Mouse (Mus musculus) heart, embryonic 10.5 days (tissue): ENCODE results near the gene Gm45623. TPM values are rescaled to one million over a fixed set of nuclear protein-coding genes. Genes with fewer than 3 reads are reported as not detected.
A peak's percentile ranks its signal among the peaks of the same experiment; 100 is the strongest.

Source experiments
- DNase-seq: peaks from one replicate; pipeline ENCODE4 v3.0.0-alpha.2; 2017; ENCODE audit warnings: low spot score
- H3K27ac ChIP-seq: fragments of 300-500 bp; sonication (generic); 2 replicates; pipeline ENCODE4 v1.5.1; 2016; ENCODE audit warnings: mild to moderate bottlenecking
- H3K27me3 ChIP-seq: fragments of 300-500 bp; sonication (generic); 2 replicates; pipeline ENCODE4 v1.6.1; 2016; ENCODE audit warnings: mild to moderate bottlenecking; ENCODE audit not compliant: poor library complexity, insufficient read depth, severe bottlenecking
- H3K36me3 ChIP-seq: fragments of 300-500 bp; sonication (generic); 2 replicates; pipeline ENCODE4 v1.6.1; 2016; ENCODE audit warnings: mild to moderate bottlenecking, moderate library complexity
- H3K4me1 ChIP-seq: fragments of 300-500 bp; sonication (generic); 2 replicates; pipeline ENCODE4 v1.6.1; 2016; ENCODE audit warnings: mild to moderate bottlenecking
- H3K4me3 ChIP-seq: fragments of 300-500 bp; sonication (generic); 2 replicates; pipeline ENCODE4 v1.5.1; 2016; ENCODE audit warnings: mild to moderate bottlenecking, moderate library complexity
- H3K9me3 ChIP-seq: fragments of 300-500 bp; sonication (generic); 2 replicates; pipeline ENCODE4 v1.6.1; 2016; ENCODE audit warnings: mild to moderate bottlenecking, moderate library complexity
- WGBS: fragments of 180-500 bp; shearing (Covaris S2); methylation state at CpG from one replicate; pipeline ENCODE4 v1.1.7; 2016; 5-methylcytosine and 5-hydroxymethylcytosine counted together
- polyA plus RNA-seq: library from polyadenylated mRNA; unstranded; fragments of >200 nt; fragmentation: Nextera tagmentation; extraction: Ambion mirVana; gene quantifications from 2 replicates; pipeline ENCODE4 v1.2.1, GENCODE M21; 2016

The Gm45623 gene
- polyA plus RNA-seq, 1 experiment from 2014 or later, result 0.49 TPM

DNA sequence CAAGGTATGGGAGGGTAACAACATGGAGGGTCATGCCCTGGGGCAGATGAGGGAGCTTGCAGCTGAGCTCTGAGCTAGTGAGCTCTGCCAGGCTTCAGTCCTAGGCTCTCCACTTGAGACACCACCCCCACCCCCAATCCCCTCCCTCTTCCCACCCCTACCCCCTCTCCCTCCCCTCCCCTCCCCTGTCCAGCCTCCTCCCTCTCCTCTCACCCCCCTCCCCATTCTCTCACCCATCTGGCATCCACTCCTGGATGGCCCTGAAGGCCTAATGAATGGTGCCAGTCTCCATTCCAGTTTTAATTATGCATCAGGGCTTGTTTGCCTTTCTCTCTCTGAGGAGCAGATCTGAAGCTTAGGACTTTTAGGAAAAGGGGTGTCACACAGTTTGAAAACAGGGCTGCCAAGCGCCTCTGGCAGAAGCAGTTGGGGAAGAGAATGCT is 16.5 kb upstream of the Gm45623 start:
- no peak overlapping the region for H3K4me3 ChIP-seq
- H3K9me3 ChIP-seq, result no peaks in the 10 kb centered on the region
- peaks cover 53% of the 10 kb centered on the region for H3K4me1 ChIP-seq
- peaks cover 6% of the 10 kb centered on the region for H3K27me3 ChIP-seq
- H3K27ac ChIP-seq, result no peak overlapping the region; the same call in 1 of the 2 replicates
- H3K36me3 ChIP-seq, result no peaks in the 10 kb centered on the region
- WGBS, result 20% methylated on average over 1 of the region's 1 CpGs
- no peak for DNase-seq

DNA sequence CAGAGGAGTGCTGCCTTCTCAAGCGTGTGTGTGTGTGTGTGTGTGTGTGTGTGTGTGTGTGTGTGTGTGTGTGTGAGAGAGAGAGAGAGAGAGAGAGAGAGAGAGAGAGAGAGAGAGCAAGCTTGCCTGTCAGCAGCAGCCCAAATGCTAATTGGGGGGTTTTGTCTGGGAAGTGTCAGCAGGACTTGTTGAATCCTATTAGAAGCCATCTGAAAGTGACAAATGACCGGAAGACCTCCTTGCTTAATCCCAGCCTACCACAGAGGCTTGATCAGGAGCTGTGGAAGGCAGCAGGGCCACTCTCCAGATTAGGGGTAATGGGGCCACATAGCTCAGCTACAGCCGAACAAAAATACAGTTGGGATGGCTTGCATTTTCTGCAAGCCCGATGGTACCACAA is 15.8 kb upstream of the Gm45623 start:
- H3K4me3 ChIP-seq, result no peak overlapping the region
- H3K36me3 ChIP-seq, result no peaks in the 10 kb centered on the region
- H3K4me1 ChIP-seq, result peaks cover 58% of the 10 kb centered on the region
- H3K27ac ChIP-seq, result no peak overlapping the region
- H3K27me3 ChIP-seq, result peaks cover 6% of the 10 kb centered on the region
- 18% methylated on average over 4 of the region's 4 CpGs for WGBS
- no peaks in the 10 kb centered on the region for H3K9me3 ChIP-seq
- no peak for DNase-seq

DNA sequence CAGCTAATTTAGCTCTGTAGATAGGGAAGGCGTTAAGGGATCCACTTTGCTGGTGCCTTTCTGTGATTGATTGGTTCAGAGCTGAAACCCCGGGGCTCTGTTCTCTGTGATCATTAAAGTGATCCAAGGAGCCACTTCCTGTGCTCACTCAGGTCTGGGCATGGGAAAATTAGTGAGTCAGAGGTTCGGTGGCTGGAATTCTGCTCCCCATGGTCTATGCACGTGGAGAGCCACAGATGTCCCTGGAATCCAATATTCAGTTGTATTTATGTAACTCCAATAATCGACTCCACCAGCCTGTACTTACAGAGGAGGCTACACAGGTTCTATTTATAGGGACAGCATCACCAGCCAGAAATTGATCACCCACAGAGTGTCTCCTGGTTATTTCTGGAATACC is 12.6 kb upstream of the Gm45623 start:
- WGBS, result 25% methylated on average over 5 of the region's 5 CpGs
- Histone ChIP-seq H3K4me3 (no peak overlapping the region), H3K4me1 (peaks cover 50% of the 10 kb centered on the region), H3K36me3 (no peaks in the 10 kb centered on the region), H3K27me3 (peaks cover 34% of the 10 kb centered on the region), H3K9me3 (no peaks in the 10 kb centered on the region), H3K27ac (peak overlapping the region; percentile 79)
- DNase-seq, result no peak

DNA sequence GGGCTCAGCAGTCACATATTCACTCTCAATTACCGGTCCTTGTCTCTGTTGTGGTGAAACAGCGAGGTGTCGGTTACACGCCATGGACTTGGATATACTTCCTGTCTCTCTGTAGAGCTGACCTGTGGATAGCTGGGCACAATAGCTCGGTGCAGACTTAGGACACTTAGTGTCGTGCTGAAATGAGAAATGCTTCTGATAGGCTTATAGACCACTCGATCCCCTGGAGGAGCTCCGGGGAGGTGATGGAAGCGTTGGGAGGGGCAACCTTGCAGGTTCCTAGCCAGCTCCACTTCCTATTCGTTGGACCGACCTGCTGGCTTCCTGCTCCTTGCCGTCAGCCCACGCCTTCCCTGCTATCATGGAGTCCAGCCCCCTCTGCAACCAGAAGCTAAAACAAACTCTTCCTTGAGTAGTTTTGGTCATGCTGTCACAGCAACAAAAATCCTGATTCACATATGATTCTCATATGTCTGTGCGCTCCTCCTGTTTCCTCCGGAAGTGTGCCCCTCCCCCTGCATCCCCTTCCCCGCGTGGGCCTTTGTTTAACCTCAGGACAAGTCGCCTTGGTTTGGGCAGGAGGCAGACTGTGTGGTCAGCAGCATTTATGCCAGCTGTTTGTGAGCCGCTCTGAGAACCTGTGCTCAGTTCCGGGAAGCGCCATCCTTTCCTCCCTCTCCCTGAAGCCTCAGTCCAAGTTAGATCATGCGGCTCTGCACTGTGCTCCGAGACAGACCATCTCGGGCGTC is 11.8 kb upstream of the Gm45623 start:
- H3K4me1 ChIP-seq, result peaks cover 47% of the 10 kb centered on the region
- H3K27me3 ChIP-seq, result peaks cover 41% of the 10 kb centered on the region
- no peaks in the 10 kb centered on the region for H3K9me3 ChIP-seq
- peak overlapping the region; percentile 45 for H3K4me3 ChIP-seq
- H3K27ac ChIP-seq, result peak overlapping the region; percentile 79
- WGBS, result 35% methylated on average over 25 of the region's 25 CpGs
- no peak for DNase-seq
- no peaks in the 10 kb centered on the region for H3K36me3 ChIP-seq

DNA sequence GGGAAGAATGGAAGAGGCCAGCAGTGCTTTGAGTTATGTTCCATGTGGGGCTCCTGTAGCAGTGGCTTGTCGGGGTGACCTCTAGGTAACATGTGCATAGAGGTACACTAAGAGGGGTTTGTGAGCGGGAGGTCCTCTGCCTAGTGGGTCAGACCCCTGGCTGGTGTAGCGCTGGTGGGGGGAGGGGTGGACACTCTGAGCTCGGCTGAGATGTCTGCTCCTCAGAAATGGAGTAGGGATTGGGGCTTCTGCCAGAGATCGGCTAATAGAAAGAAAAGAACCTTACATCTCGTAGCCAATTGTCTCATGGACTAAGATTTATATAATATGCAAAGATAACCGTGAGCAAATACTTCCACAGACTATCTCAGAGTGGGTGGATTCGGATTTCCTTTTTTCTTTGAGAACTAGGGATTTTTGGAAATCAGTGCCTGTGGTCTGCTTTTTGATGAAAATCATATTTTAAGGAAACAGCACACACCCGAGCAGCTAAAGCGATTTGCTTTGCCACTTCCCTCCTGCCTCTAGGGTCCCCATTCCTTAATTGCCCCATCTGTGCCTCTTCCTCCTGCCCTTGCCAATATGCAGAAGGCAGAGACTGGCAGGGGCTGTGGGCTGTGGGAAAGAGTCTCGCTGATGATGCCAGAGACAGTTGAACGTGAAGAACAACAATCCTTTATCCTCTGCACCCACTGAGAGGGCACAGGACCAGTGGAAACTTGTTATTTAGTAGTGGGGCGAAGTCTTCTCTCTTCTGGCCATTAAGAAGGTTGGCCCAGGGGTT is 9.0 kb upstream of the Gm45623 start:
- peaks cover 37% of the 10 kb centered on the region for H3K27me3 ChIP-seq
- peaks cover 31% of the 10 kb centered on the region for H3K4me1 ChIP-seq
- H3K9me3 ChIP-seq, result no peaks in the 10 kb centered on the region
- WGBS, result 35% methylated on average over 13 of the region's 13 CpGs
- no peak overlapping the region for H3K27ac ChIP-seq
- H3K4me3 ChIP-seq, result no peak overlapping the region
- no peak for DNase-seq
- no peaks in the 10 kb centered on the region for H3K36me3 ChIP-seq

DNA sequence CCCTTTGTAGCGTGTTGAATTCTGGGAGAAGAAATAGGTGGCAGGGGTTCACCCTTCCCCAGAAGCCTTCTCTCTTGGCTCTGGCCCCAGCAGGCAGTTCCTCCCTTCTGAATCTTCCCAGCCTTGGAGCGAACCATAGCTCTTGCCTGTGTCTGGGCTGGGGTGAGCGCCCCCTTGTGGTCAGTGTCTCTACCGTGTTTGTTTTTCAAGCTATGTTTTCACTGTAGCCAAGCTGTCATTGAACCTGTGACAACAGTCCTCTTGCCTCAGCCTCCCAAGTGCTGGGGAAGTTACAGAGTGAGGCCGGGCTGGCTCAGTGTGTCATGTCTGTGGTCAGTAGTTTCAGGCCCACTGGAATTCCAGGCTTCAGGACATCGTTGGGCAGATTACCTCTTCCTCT is 4.9 kb upstream of the Gm45623 start:
- DNase-seq, result peak; percentile 86
- Histone ChIP-seq H3K4me3 (no peak overlapping the region), H3K27me3 (peaks cover 71% of the 10 kb centered on the region), H3K36me3 (no peaks in the 10 kb centered on the region), H3K9me3 (no peaks in the 10 kb centered on the region), H3K4me1 (peaks cover 29% of the 10 kb centered on the region), H3K27ac (no peak overlapping the region)
- WGBS, result 27% methylated on average over 6 of the region's 6 CpGs

DNA sequence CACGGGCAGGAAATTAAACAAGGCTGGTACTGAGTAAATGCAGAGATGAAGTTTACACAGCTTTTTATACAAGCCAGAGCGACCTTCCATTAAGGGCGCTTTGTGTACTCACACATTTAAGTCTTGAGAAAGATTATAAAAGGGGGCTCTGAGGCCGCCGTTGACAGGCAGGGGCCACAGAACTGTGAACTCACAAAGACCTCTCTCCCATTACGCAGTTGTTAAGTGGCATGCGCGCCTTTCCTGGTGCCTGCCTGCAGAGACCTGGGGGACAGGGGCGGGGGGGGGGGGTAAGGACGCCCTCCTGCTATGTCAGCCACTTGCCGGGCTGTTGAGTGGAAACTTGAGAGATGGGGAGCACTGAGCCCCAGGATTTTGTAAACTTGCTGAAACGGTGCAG is 3.6 kb upstream of the Gm45623 start:
- Histone ChIP-seq H3K27ac (no peak overlapping the region), H3K4me3 (no peak overlapping the region), H3K27me3 (peaks cover 71% of the 10 kb centered on the region), H3K36me3 (no peaks in the 10 kb centered on the region), H3K9me3 (no peaks in the 10 kb centered on the region), H3K4me1 (peaks cover 38% of the 10 kb centered on the region)
- no peak for DNase-seq
- 48% methylated on average over 12 of the region's 12 CpGs for WGBS

DNA sequence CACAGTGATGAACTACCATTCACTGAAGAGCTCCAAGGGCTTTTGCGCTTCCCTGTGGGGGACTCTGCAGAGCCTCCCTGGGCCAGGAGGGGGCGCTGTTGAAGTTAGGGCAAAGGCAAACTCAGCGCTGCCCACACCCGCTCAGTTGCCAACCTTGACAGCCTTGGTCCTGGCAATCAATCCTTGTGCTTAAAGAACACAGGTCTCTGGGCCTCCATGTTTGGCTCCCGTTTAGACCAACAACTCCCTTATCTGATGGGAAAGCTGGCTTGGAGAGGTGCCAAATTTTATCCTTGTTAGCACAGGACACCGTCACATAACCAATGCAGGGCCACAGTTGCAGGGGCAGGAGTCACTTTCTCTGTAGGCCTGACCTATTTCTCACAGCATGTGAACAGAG is 2.2 kb upstream of the Gm45623 start:
- Histone ChIP-seq H3K27ac (no peak overlapping the region), H3K9me3 (no peaks in the 10 kb centered on the region), H3K4me1 (peaks cover 38% of the 10 kb centered on the region), H3K36me3 (no peaks in the 10 kb centered on the region), H3K27me3 (peaks cover 71% of the 10 kb centered on the region), H3K4me3 (no peak overlapping the region)
- no peak for DNase-seq
- WGBS, result 46% methylated on average over 6 of the region's 6 CpGs

DNA sequence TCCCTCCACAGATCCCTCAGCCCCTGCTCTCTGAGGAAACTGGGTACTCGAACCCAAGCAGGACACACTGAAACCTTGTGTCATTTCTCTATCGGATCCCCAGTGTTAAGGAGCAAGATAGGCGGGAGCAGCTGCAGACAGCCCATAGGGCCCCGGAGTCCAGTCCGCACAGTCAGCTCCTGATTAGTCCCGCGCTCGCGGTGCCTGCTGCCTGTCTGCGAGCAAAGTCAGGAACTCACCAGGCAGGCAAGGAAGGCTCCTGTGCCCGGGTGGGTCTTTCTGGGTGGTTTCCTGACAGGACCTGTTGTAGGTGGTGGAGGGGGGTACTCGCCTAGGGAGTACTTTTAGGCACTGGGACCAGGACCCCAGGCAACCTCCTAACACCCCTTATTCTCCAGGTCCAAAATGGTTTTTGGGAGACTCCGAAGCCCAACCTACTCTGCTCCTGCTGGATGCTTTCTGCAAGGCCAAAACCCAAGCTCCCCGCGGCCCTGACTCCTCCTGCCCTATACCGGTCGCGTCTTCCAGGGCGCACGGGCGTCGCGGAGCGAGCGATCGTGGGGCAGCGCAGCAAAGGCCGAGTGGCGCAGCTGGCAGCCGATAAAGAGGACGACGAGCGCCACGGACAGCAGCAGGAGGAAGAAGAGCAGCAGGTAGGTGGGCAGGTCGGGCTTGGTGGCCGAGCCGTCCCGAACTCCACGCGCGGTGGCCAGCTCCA is 994 bp downstream of the Gm45623 start:
- Histone ChIP-seq H3K9me3 (no peaks in the 10 kb centered on the region), H3K4me3 (peak overlapping the region; percentile 70), H3K4me1 (peaks cover 40% of the 10 kb centered on the region), H3K27me3 (peaks cover 72% of the 10 kb centered on the region), H3K36me3 (no peaks in the 10 kb centered on the region), H3K27ac (peak overlapping the region; percentile 65)
- WGBS, result 1% methylated on average over 41 of the region's 41 CpGs
- no peak for DNase-seq

DNA sequence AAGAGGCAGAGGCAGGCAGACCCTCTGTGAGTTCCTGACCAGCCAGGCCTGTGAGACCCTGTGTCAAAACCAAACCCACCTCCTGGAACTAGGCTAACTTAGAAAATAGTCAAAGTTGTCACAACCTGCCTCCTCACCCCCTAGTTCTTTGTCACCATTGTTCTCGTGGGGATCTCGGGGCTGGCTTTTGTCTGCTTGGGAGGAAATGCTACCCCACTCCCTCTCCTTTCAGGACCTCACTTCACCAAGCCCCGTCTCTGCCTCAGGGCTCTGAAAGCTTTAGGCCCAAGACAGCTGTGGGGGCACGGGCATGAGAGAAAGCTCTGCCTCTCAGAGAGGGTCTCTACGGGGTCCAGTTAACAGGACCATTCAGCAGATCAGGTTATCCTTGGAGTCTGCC is 1.9 kb downstream of the Gm45623 start:
- WGBS, result 39% methylated on average over 5 of the region's 5 CpGs
- no peak for DNase-seq

DNA sequence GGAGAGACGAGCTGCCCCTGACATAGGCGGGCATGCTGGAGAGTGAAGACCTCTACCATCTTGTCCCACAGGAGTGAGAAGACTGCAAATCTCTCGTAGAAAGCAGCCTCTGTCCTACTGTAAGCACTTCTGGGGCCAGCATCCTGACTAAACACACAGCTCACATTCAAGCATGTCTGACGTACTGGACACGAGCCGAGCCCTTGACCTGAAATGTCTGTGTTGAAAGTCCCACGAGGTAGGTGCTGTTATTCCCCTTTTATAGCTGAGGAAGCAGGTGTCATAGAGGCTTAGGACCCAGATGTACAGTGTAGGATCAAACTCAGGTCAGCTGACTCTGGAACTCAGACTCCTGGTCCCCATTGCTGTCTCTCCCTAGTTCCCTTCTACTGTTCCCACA is 4.2 kb downstream of the Gm45623 start:
- 77% methylated on average over 7 of the region's 7 CpGs for WGBS
- H3K9me3 ChIP-seq, result no peaks in the 10 kb centered on the region

More for the DNA sequence above, 1.9 kb downstream of the Gm45623 start:
- no peak overlapping the region for H3K27ac ChIP-seq
- H3K36me3 ChIP-seq, result no peaks in the 10 kb centered on the region
- H3K4me1 ChIP-seq, result peaks cover 38% of the 10 kb centered on the region
- peaks cover 66% of the 10 kb centered on the region for H3K27me3 ChIP-seq
- H3K4me3 ChIP-seq, result peak overlapping the region; percentile 70
- no peaks in the 10 kb centered on the region for H3K9me3 ChIP-seq

DNA sequence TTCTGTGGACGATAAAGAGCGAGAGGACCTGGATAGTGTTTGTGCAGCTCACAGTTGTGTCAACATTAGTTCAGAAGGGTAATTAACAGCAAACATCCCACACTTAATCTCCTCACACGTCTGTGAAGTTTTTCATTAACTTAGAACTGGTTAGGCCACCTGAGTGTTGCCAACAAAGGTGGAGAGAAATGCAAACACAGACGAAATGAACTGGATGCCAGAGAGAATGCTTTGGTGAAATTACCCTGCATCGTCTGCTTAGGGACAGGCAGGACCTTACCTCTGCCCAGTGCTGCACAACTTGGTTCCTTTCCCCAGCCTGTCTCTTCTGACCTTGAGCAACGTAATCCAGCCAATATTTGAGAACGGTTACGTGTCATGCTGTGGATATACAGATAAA is 6.1 kb downstream of the Gm45623 start:
- WGBS, result 55% methylated on average over 8 of the region's 8 CpGs
- no peak overlapping the region for H3K4me3 ChIP-seq
- H3K4me1 ChIP-seq, result peaks cover 15% of the 10 kb centered on the region
- peaks cover 24% of the 10 kb centered on the region for H3K27me3 ChIP-seq
- H3K9me3 ChIP-seq, result no peaks in the 10 kb centered on the region
- DNase-seq, result no peak
- no peaks in the 10 kb centered on the region for H3K36me3 ChIP-seq
- no peak overlapping the region for H3K27ac ChIP-seq

More for the DNA sequence above, 4.2 kb downstream of the Gm45623 start:
- H3K4me3 ChIP-seq, result no peak overlapping the region
- H3K27me3 ChIP-seq, result peaks cover 42% of the 10 kb centered on the region
- H3K4me1 ChIP-seq, result peaks cover 29% of the 10 kb centered on the region
- no peak for DNase-seq
- H3K27ac ChIP-seq, result no peak overlapping the region
- H3K36me3 ChIP-seq, result no peaks in the 10 kb centered on the region
